Mouse (Mus musculus) CH12.LX (cell line): ENCODE measurements around the gene Pdzd8.

Source experiments
- CTCF ChIP-seq, 2 experiments: IDR thresholded peaks in 1 of 2; conservative IDR thresholded peaks in 1 of 2; 2 replicates each; pipeline ENCODE4 v1.5.1; 2011 to 2012; ENCODE audit warnings: low read depth in 2 of 2, low read length in 2 of 2, improper control_type of control experiment in 1 of 2, inconsistent platforms in 1 of 2, mild to moderate bottlenecking in 1 of 2, moderate library complexity in 1 of 2
- E2F4 ChIP-seq: IDR thresholded peaks from 2 replicates; pipeline ENCODE4 v1.6.1; 2011; ENCODE audit warnings: low read depth, low read length, improper control_type of control experiment; ENCODE audit not compliant: insufficient replicate concordance
- EP300 ChIP-seq: IDR thresholded peaks from 2 replicates; pipeline ENCODE4 v1.6.1; 2011; ENCODE audit warnings: low read length, improper control_type of control experiment
- HCFC1 ChIP-seq: IDR thresholded peaks from 2 replicates; pipeline ENCODE4 v1.6.1; 2012; ENCODE audit warnings: low read depth, mild to moderate bottlenecking, inconsistent platforms, low read length, improper control_type of control experiment
- MAFK ChIP-seq: IDR thresholded peaks from 2 replicates; pipeline ENCODE4 v1.6.1; 2011; ENCODE audit warnings: low read length, improper control_type of control experiment; ENCODE audit not compliant: insufficient replicate concordance
- MAZ ChIP-seq: IDR thresholded peaks from 2 replicates; pipeline ENCODE4 v1.6.1; 2012; ENCODE audit warnings: low read depth, mild to moderate bottlenecking, inconsistent platforms, low read length, improper control_type of control experiment, moderate library complexity
- MXI1 ChIP-seq: IDR thresholded peaks from 2 replicates; pipeline ENCODE4 v1.6.1; 2011; ENCODE audit warnings: mild to moderate bottlenecking, low read depth, low read length, improper control_type of control experiment
- POLR2A ChIP-seq: IDR thresholded peaks from 2 replicates; pipeline ENCODE4 v1.6.1; 2011; ENCODE audit warnings: low read depth, mild to moderate bottlenecking, improper control_type of control experiment, low read length
- RAD21 ChIP-seq: IDR thresholded peaks from 2 replicates; pipeline ENCODE4 v1.6.1; 2011; ENCODE audit warnings: low read depth, mild to moderate bottlenecking, low read length, improper control_type of control experiment, moderate library complexity
- RCOR1 ChIP-seq: conservative IDR thresholded peaks from 2 replicates; pipeline ENCODE4 v1.6.1; 2012; ENCODE audit warnings: low read depth, mild to moderate bottlenecking, inconsistent platforms, low read length, improper control_type of control experiment
- ZNF384 ChIP-seq: IDR thresholded peaks from 2 replicates; pipeline ENCODE4 v1.6.1; 2012; ENCODE audit warnings: low read depth, low read length, improper control_type of control experiment, inconsistent platforms

GRCm38 (mm10) chr19:59384582-59385495, 39.3 kb upstream of the Pdzd8 start:
- TF ChIP-seq EP300 (no peak), CTCF (conservative IDR thresholded peaks at IDR 0.05 in 1 of 2, IDR thresholded peaks at IDR 0.05 in 1 of 2; ENCODE audit: low read depth in 2 of 2, low read length in 2 of 2) (no peak), POLR2A (no peak), RCOR1 (no peak), ZNF384 (no peak), MXI1 (no peak), MAFK (no peak), RAD21 (no peak), HCFC1 (no peak), E2F4 (no peak), MAZ (no peak)
